Mouse (Mus musculus): ENCODE results near the gene Gm8882.
"Not testable (repeated sequence)": the region's sequence is repeated elsewhere in the genome, so short reads cannot be mapped to it uniquely, and the experiment has no call there.

The Gm8882 gene

GRCm38 (mm10) chr6:132364034-132364433 lies at the start of gene Gm8882:
Gm8882 (minus strand) TSS chr6:132364134.
- not testable (repeated sequence) for DNase-seq (ENCODE audit: low spot score)

- DNase-seq (ENCODE audit: low spot score): not testable (repeated sequence)
These were observed 49.3 kb downstream of the Gm8882 start, which contains the start of gene Prpmp5 for GRCm38 (mm10) chr6:132314657-132315056. Prpmp5 (minus strand) TSS chr6:132314757.

Measured in ovary, adult 18-20 months (tissue).